Mouse (Mus musculus) frontal cortex, adult 2 months (tissue): ENCODE measurements around the gene Sorl1. TPM values are rescaled to one million over a fixed set of nuclear protein-coding genes. Genes with fewer than 3 reads are reported as not detected.

Experiments used
- DNase-seq, 2 experiments: peaks; one replicate each; pipeline ENCODE4 v3.0.0; 2022; ENCODE audit warnings: low spot score in 1 of 2; ENCODE audit errors: extremely low spot score in 1 of 2
- polyA plus RNA-seq: library from polyadenylated mRNA; depleted of rRNA; stranded (reverse); fragments of >200 nt; gene quantifications from 2 replicates; pipeline ENCODE4 v1.2.3, GENCODE M21; 2012; rRNA removed

Sorl1 gene
- 56.3 and 63.5 TPM in 2 replicates for polyA plus RNA-seq

- peak in 1 of 2 experiments; percentile 71 for DNase-seq
These were observed at the start of gene Sorl1 for GRCm38 (mm10) chr9:42123713-42124576. TSS of gene Sorl1 (minus strand) at chr9:42124297.

DNA sequence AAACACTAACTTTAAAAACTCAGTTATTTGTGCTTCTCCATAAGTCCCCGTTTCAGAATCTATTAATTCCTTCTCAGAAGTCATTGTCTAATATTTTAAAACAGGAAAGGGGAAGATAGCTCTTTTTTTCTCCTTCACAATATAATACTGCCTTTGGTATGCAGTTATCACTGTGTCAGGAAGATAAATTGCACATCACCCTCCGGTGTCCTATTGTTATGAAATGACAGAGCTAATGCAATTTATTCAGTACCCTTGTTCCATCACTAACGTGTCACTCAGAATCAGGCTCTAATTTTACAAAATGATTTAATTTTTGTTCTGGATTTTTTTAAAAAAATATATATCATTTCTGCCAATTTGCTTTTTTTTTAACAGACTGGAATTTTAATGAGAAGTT is 49.7 kb upstream of the Sorl1 start:
- no peak for DNase-seq

GRCm38 (mm10) chr9:42169491-42169890 is 45.4 kb upstream of the Sorl1 start:
- no peak for DNase-seq

- DNase-seq: no peak
These were observed 44.9 kb upstream of the Sorl1 start for GRCm38 (mm10) chr9:42169025-42169424.

DNA sequence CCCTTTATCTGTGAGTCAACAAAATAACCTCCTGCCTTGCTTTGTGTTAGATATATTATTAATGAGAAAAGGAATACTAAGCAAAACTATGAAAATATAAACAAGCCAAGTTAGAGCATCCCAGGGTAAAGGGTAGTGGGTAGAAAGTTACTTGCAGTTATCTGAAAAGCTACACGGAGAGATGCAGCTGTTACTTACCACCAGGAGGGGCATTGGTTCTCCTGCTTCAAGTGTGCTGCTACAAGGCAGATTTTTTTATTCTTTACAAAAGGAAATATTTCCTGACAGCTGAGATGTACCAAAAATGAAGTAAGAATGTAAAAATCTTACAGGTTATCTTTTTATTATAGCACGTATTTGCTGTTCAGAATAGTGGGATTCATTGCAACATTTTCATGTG is 40.8 kb upstream of the Sorl1 start:
- no peak for DNase-seq

- no peak for DNase-seq
These were observed 38.9 kb upstream of the Sorl1 start for GRCm38 (mm10) chr9:42163011-42163410.

DNA sequence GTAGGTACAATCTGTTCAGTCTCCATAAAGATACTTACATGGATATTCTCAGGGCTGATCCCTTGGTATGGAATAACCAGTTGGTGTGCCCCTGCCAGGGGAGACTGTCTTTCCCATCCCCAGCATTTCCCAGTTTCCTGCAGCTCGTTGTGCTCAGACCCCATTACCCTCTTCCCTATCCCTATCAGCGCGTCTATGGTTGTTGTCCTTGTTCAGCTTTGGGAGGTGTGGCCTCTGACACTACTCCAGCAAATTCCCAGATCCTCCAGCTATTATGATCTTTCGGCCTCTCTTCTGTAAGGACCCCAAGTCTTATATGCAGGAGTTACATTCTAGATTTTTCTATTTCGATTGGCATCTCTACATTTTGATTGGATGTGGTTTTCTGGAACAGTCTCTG is 35.3 kb upstream of the Sorl1 start:
- no peak for DNase-seq

- DNase-seq: no peak
These were observed 34.6 kb upstream of the Sorl1 start for GRCm38 (mm10) chr9:42158652-42159051.

- DNase-seq: no peak
These were observed 33.9 kb upstream of the Sorl1 start for GRCm38 (mm10) chr9:42157981-42158380.

DNA sequence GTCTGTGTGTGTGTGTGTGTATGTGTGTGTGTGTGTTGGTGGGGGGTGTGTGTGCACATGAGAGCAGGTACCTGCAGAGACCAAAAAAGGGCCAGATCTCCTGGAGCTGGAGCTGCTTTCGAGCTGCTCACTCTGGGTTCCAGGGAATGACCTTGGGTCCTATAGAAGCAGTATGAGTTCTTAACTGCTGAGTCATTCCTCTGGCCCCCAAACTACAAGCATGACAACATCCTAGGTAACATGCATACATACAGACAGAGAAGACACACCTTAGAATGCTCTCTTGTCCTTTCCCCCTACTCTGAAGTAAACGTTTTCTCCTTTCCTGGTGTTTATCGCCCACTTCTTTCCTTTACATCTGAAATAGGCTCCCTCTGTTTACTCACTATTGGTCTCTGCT is 32.5 kb upstream of the Sorl1 start:
- no peak for DNase-seq

- no peak for DNase-seq
These were observed 30.6 kb upstream of the Sorl1 start for GRCm38 (mm10) chr9:42154682-42155081.

DNA sequence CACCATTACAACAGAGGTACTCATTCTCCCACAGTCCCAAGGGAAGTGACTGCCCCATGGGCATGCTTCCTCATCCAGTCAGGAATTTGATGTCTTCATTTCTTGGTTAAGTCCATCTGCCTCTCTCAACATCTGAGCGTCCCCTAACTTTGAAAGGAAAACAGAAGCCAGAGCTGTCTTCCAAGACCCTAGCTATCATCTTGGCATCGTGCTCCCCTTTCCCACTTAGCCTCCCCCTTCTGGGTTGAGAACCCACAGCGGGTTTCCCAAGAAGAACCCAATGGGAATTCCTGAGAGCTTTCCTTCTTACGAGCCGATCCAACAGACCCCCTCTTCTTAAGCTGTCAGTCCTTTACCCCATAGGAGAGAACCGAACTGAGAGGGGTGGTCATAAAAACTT is 24.7 kb upstream of the Sorl1 start:
- DNase-seq: no peak

GRCm38 (mm10) chr9:42148036-42148435 is 23.9 kb upstream of the Sorl1 start:
- no peak for DNase-seq

DNA sequence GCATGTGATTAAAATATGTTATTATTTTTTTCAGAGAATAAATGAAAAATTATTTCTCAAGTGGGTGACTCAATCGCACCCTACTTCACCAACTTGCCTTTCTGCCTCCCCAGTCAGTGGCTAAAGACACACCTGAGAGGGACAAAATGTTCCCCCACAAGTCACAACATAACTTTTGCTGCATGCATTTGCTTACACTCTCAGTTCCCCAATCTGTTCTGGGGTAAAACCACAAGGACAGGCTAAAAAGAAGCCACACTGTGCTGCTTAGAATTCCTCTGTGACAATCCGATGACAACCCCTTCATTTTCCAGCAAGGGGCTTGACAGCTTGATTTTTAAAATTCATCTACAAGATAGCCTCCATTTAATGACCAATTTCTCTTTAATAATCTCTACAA is 22.4 kb upstream of the Sorl1 start:
- no peak for DNase-seq

DNA sequence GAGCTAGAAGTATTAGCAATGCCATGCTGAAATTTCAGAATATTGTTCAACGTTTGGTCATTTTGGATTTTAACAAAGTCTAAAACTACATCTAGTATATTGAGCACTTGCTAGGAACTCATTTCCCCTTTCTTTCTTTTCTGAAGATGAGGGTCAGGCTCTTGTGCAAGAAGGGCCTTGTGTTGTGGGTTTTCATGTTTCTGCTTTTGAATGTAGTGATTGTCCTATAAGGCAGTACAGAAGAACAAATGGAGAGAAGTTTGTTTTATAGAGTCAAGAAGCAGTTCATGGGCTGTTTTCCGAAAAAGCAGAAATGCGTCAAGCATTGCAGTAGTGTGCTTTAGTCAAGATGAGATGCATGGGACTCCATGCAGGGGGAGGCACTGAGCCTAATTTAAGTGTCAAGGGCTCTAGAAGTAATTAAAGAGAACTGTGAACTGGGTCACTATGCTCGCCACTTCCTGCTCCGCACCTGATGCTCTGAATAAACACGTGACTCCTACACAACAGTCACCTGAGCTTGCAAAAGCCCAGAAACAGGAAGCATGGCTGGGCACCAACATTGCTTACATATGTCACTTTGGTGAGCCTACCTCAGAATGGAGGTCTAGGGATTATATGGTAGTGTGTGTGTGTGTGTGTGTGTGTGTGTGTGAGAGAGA is 17.6 kb upstream of the Sorl1 start:
- DNase-seq: no peak

DNA sequence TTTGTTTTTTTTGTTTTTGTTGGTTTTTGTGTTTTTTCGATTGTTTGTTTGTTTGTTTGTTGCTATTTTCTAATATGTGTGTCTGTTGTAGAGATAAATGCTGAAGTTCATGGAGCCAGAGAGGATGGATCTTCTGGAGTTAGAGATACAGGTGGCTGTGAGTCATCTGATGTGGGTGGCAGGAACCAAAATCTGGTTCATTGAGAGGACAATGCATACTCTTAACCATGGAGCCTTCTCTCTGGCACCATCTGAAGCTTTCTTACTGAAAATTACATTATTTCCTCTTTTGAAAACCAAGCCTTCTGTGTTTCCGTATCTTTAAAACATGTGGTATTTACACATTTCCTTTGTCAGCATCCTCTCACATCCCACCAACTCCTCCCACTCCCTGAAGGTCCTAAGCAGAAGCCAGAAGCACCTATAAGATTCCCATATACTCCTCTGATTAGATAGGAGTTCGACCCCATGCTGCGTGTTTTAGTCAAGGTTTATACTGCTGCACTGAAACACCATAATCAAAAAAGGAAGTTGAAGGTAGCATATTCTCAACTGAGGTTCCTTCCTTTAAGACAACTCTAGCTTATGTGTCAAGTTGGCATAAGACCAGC is 14.3 kb upstream of the Sorl1 start:
- DNase-seq: peak in 1 of 2 experiments; percentile 71

DNA sequence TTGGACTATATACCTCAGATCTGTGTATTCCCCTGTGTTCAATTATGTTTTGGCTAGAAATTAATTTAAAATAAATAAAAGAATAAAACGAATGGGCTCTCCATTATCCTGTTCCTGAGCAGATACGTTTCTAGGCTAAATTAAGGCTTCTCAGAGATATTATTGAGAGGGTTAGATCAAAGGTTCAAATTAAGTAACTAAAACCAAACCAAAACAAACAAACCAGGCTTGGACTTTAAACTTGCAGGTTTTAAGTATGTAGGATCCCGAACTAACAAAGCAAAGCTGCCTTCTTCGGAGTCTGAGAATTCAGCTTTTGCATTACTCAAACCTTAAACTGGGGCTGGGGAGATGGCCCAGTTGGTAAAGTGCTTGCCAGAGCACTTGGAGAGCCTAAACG is 13.5 kb upstream of the Sorl1 start:
- no peak for DNase-seq

GRCm38 (mm10) chr9:42130793-42131760 is 7.0 kb upstream of the Sorl1 start:
- peak in 1 of 2 experiments; percentile 74 for DNase-seq

DNA sequence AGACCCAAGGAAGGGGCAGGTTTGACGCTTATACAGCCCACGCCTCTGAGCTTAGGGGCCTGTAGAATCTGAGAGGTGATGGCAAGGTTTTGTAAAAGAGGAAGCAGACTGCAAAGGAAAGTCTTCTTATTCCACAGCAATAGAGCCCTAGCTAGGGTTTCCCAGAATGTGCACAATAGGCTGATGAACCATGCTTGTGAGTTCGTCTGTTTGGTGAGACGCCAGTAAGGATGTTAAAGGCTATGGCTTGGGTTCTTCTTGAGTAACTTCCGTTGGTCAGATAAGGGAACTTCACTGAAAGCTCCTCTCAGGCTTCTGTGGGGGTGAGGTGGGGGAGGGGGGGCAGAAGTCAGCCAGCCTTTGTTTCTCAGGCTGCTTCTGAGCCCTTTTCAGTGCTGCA is 3.9 kb upstream of the Sorl1 start:
- no peak for DNase-seq

- DNase-seq: no peak
These were observed 1.3 kb upstream of the Sorl1 start for GRCm38 (mm10) chr9:42125262-42125982.
